Mouse (Mus musculus): ENCODE results near the gene Dab2.

- TF ChIP-seq CTCF (IDR thresholded peaks at IDR 0.05; ENCODE audit: borderline replicate concordance, insufficient read depth, low read length) = no peak
- TF ChIP-seq POLR2A (IDR thresholded peaks at IDR 0.05; ENCODE audit: low read depth, low read length) = no peak
Measured at GRCm38 (mm10) chr15:6468845-6469244, 169.3 kb downstream of the Dab2 start.

Measured in embryonic fibroblast, embryonic 13.5 days (primary cell).